Mouse (Mus musculus) gastrocnemius, postnatal 25 days (tissue): Measurements from ENCODE around the gene Nlrc4. TPM values are rescaled to one million over a fixed set of nuclear protein-coding genes. Genes with fewer than 3 reads are reported as not detected.

ENCODE experiments used
- DNase-seq: peaks from one replicate; pipeline ENCODE4 v3.0.0; 2022
- total RNA-seq, 2 experiments: library from RNA; stranded (reverse); gene quantifications; 1 replicate in 1 of 2; 2 replicates in 1 of 2; pipeline ENCODE4 v1.2.3; 2021

Nlrc4 gene
- total RNA-seq, 2 experiments from 2014 or later = 0.08 to 0.15 TPM

DNA sequence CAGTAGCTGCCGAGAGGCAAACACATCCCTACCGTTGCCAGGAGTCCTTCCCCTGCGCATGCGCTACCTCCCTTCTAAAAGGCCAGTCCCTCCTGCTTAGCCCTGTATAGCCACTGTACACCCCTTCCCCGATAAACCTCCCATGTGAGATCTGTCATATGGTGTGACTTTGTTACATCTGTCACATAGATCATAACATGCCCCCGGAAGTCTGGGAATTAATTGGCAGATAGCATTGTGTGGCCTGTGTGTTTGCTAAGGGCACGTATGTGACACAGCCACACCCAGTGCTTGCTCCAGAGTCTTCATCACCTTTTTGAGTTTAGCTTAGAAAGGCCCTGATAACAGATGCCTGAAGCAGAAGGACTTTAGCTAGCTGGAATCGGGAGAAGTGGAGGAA, 28.9 kb downstream of the Nlrc4 start:
- DNase-seq = no peak

DNA sequence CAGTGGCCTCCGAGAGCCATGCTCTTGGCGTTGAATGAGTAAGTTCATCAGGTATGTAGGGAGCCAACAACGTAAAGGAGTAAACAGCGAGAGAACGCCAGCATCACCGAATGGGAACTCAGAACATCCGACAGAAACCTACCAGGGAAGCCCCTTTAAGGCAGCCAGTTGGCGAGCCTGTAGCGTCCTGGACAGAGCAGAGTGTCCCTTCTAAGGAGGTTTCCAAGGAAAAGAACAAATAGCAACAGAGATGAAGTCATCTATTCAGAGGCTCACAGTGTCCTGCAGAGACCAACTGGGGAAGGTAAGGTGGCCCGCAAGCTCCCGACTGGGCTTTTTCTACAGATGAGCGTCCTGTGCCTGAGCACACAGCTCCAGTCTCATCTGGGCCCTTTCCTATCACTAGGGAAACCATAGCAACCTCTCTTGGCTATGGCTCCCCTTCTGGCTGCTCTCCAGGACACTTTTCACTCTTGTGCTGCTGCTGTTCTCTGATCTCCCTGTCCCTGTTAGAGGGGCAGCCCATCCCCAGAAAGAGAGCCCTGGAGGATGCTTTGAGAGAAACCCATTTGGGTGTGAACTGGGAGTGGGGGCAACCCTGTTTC, 34.4 kb downstream of the Nlrc4 start:
- no peak for DNase-seq

DNA sequence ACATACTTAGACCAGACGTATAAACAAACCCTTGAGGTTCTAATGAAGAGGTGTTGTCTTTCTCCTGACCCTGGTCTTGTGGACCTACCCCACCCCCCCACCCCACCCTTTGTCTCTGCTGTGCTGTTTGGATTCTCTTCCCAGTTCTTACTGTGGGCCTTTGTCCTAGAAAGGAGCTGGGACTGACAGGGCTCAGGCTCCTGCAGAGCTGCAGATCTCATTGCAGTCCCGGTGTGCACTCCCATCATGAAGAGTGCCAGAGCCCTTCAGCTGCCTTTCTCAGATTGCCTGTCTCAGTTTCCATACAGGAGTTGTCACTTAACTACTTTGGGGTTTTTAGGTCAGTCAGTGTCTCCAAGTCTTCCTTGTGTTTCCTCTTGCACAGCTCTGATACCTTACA, 38.3 kb downstream of the Nlrc4 start:
- peak; percentile 10 for DNase-seq

DNA sequence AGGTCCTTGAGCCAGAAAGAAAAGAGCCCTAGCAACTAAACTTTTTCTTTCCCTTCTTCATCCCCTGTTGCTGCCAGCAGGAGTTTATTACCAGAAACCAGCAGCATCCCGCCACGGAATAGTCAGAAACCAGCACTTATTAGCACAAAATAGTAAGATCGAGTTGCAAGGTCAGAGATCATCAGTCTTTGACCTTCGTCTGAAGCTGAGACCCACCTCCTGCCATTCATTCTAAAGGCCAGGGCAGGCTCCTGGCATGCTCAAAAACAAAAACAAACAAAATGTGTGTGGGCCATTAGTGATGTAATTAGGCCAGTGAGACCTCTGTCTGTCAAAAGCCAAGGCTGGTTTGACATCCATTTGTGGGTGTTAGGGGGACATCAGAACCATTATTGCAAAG, 40.8 kb downstream of the Nlrc4 start:
- no peak for DNase-seq

DNA sequence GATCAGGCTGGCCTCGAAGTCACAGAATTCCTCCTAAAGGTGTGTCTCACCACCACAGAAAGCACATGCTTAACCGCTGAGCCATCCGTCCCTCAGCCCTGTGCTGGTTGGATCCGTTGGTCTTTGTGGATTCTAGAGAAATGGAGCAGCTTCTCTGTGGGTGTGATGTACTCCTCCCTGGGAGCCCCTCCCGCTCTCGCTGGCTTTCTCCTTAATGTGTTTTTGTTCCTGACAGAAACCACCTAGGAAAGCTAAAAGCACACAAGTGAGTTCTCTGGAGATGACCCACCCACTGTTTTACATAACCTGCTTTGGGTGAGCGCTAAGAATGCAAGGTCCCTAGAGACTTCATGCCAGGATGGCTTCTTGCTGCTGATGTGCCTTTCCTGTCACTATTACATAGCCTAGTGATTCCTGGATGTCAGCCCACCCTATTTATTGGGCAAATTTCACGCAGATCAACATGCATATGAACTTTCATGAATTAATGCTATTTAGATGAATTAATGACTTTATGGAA, 42.0 kb downstream of the Nlrc4 start:
- DNase-seq = no peak

DNA sequence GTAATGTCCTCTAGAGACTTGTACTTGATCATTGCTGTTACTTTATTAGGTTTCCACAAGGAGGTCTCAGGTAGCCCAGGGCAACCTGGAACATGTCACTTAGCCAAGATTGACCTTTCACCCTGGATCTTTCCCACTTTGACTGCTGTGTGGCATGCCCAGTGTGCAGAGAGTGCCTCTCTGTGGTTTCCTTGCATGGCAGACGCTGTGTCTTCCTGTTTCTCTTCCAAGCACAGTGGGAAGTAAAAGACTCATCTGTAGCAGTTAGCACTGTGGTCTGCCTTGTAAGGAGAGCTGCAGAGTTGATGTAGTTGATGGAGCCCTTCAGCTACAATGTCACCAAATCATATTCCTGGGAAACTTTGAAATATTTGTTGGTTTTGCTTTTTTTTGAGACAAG, 44.3 kb downstream of the Nlrc4 start:
- no peak for DNase-seq

DNA sequence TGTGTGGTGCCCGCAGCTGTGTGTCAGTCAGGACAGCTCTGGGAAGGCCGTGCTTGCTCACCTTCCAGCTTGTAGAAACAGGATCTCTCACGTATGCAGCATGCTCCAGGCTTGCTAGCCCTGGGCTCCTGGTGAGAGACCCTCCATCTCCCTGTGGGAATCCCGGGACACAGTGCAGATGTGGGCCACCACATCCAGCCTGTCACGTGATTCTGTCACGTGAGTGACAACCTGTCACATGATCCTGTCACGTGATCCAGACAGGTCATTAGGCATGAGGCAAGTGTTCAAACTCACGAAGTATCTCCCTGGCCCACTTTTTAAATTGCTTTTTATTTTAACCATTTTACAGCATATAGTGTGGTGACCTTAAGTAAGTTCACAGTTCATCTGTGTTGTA, 45.6 kb downstream of the Nlrc4 start:
- DNase-seq = no peak

DNA sequence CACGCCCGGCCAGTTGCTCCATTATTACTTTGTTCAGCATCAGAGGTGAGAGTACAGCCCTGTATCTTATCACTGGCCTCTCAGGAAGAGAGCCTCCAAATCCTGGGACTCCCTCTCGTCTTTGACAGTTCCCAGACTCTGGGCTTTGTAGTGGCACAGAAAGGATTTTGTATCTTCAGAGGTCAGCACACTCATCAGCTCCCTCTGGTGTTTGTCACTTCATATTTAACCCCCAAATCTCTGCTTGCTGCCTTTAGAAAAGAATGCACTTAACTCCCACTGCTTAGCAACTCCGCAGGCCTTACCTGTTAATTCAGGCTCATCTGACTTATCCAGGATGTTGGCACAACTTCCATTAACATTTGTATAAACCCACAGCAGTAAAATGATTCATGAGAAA, 49.2 kb downstream of the Nlrc4 start:
- DNase-seq = no peak

GRCm38 (mm10) chr17:74406487-74406886, 52.5 kb downstream of the Nlrc4 start:
- no peak for DNase-seq

DNA sequence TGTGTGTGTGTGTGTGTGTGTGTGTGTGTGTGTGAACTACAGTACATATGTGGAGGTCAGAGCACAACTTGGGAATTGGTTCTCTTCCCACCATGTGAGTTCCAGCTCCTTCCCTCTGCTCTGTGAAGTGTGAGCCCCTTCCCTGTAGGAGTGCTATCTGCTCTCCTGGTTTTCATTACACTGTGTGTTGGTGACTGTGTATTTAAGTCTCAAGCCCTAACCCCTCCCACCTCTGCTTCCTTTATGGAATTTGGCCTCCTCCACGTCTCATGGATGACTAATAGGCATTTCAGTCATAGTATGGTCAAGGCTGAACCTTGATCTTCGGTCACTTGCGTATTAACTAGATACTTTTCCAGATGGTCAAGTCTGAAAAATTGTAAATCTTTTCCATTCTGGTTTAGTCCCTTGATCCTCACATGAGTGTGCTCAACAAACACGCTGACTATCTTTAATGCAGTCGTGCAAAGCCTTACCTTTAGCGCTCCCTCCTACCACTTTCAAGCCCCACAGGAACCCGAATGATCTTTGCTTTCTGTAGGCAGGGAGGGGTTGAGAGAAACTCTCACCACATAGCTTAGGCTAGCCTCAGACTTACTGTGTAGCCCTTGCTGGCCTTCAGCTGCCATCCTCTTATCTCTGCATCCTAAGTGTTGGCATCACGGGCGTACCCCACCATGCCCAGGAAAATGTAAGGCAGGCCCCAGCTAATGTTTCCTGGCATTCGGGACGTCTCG, 56.3 kb downstream of the Nlrc4 start:
- DNase-seq = no peak

DNA sequence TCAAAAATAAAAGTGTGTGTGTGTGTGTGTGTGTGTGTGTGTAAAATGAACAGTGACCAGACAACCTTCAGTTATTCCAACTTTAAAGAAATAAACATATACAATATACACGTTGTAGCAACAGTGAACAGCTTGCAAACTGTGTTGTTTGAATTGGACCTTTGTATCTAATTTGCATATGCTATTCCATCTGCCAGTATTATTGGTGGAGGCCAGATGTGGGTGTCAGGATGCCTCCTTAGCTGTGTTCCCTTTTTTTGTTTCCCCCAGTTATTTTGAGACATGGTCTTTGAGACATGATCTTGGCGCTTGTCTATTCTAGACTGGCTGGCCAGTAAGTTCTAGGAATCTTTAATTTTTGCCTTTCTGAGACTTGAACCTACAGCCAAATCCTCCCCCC, 61.8 kb downstream of the Nlrc4 start:
- no peak for DNase-seq

DNA sequence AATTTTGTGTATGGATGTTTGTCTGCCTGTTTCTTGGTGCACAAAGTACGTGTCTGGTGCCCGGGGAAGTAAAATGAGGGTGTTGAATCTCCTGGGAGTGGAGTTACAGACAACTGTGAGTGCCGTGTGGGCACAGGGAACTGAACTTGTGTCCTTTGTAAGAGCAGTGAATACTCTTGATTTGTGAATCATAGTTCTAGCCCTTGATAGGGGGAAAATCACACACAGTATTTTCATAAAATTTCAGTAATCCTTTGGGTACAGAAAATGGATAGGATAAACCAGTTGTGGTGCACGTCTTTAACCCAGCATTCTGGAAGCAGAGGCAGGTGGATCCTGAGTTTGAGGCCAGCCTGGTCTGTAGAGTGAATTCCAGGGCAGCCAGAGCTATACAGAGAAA, 62.2 kb downstream of the Nlrc4 start:
- DNase-seq = no peak

GRCm38 (mm10) chr17:74395383-74396065, 63.4 kb downstream of the Nlrc4 start, which contains the start of gene Slc30a6:
Slc30a6 (plus strand) TSS chr17:74395608.
- DNase-seq = peak; percentile 95

GRCm38 (mm10) chr17:74394855-74395254, 64.1 kb downstream of the Nlrc4 start:
- no peak for DNase-seq

GRCm38 (mm10) chr17:74394381-74394780, 64.6 kb downstream of the Nlrc4 start:
- DNase-seq = no peak

DNA sequence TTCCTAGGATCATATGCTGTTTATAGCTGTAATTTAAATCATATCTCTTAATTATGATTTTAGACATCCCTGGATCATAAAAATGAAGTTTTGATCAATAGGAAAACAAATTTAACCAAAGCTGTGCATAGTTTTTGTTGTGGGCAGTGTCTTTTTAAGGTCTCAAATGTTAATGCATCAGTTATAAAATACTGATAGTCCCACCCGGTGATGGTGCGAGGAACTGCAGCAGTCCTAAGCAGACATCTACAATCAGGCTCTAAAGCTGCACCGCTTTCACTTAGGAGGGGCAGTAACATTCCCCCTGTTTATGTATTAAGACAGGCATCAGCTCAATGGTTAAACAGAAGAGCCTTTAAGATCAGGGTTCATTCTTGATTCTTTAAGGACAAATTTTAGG, 69.1 kb downstream of the Nlrc4 start:
- no peak for DNase-seq

- no peak for DNase-seq
Observed at GRCm38 (mm10) chr17:74386657-74387056, 72.3 kb downstream of the Nlrc4 start.

GRCm38 (mm10) chr17:74376916-74377315, 82.0 kb downstream of the Nlrc4 start:
- no peak for DNase-seq

Other genes with a start within 250 kb of the Nlrc4 start
- gene Memo1, start 163.6 kb downstream of the Nlrc4 start, total RNA-seq = 10 to 100 TPM; 50.8 to 58.1 TPM
- gene Dpy30, start 135.2 kb downstream of the Nlrc4 start, total RNA-seq = 10 to 100 TPM; 47.1 to 50.6 TPM
- gene Spast, start 120.2 kb downstream of the Nlrc4 start, total RNA-seq = 10 to 100 TPM; 40.0 to 42.5 TPM
- 1 to 10 TPM; 5.9 to 6.1 TPM for gene Slc30a6, start 63.5 kb downstream of the Nlrc4 start, total RNA-seq
- 10 to 100 TPM; 25.8 to 30.1 TPM for gene Yipf4, start 30.4 kb upstream of the Nlrc4 start, total RNA-seq
- 10 to 100 TPM; 50.0 to 53.7 TPM for gene Birc6, start 69.2 kb upstream of the Nlrc4 start, total RNA-seq